Mouse (Mus musculus): ENCODE measurements around the gene Egr4. TPM values are rescaled to one million over a fixed set of nuclear protein-coding genes. Genes with fewer than 3 reads are reported as not detected.

The Egr4 gene
- polyA plus RNA-seq, 1 experiment from 2014 or later = not detected

DNA sequence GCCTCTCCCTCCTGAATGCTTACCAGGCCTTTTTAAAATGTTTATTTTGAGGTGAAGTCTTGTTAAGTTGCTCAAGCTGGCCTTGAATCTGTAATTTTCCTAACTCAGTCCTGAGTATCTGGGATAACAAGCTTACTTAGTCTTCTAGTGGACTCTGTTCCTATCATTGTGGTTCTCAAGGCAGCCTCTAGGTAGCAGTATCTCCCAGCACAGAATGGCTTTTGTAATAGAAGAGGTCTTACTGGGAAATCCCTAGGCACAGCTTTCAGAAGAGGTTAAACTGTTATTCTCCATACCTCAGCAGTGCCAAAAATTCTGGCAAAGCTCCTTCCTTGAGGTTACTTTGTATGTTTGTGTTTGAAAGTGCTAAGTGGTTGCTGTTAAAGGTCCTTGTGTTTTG lies 48.0 kb downstream of the Egr4 start:
- Histone ChIP-seq H3K4me3 (no peak overlapping the region), H3K9ac (replicated peaks) (no peak overlapping the region), H3K4me2 (replicated peaks) (no peak overlapping the region), H3K36me3 (peaks cover 90% of the 10 kb centered on the region), H3K4me1 (no peaks in the 10 kb centered on the region), H3K9me3 (no peaks in the 10 kb centered on the region), H3K27ac (replicated peaks) (no peak overlapping the region), H3K27me3 (no peaks in the 10 kb centered on the region)
- ATAC-seq (replicated peaks) = no peak

Other genes starting within 250 kb of the Egr4 start
- gene Sfxn5, start 180.2 kb downstream of the Egr4 start, polyA plus RNA-seq (2015; fragmentation: Nextera tagmentation; extraction: Ambion mirVana) = 24.2 and 25.3 TPM in 2 replicates
- gene Rab11fip5, start 139.0 kb downstream of the Egr4 start, polyA plus RNA-seq (2015; fragmentation: Nextera tagmentation; extraction: Ambion mirVana) = 15.1 and 15.2 TPM in 2 replicates
- not detected in 2 replicates for gene Noto, start 89.7 kb downstream of the Egr4 start, polyA plus RNA-seq (2015; fragmentation: Nextera tagmentation; extraction: Ambion mirVana)
- gene Smyd5, start 81.6 kb downstream of the Egr4 start, polyA plus RNA-seq (2015; fragmentation: Nextera tagmentation; extraction: Ambion mirVana) = 54.2 and 56.8 TPM in 2 replicates
- gene Cct7, start 62.1 kb downstream of the Egr4 start, polyA plus RNA-seq (2015; fragmentation: Nextera tagmentation; extraction: Ambion mirVana) = 644 and 647 TPM in 2 replicates
- 28.7 and 29.7 TPM in 2 replicates for gene Pradc1, start 61.6 kb downstream of the Egr4 start, polyA plus RNA-seq (2015; fragmentation: Nextera tagmentation; extraction: Ambion mirVana)
- gene Fbxo41, start 10.6 kb downstream of the Egr4 start, polyA plus RNA-seq (2015; fragmentation: Nextera tagmentation; extraction: Ambion mirVana) = 7.2 and 7.4 TPM in 2 replicates
- gene Alms1, start 73.9 kb upstream of the Egr4 start, polyA plus RNA-seq (2015; fragmentation: Nextera tagmentation; extraction: Ambion mirVana) = 5.9 TPM in 2 replicates
- not detected in 2 replicates for gene Nat8f7, start 199.6 kb upstream of the Egr4 start, polyA plus RNA-seq (2015; fragmentation: Nextera tagmentation; extraction: Ambion mirVana)

Data from forebrain, embryonic 15.5 days (tissue).